Mouse (Mus musculus) midbrain, embryonic 10.5 days (tissue): ENCODE measurements around the gene 6430571L13Rik. TPM values are rescaled to one million over a fixed set of nuclear protein-coding genes. Genes with fewer than 3 reads are reported as not detected.
A peak's percentile ranks its signal among the peaks of the same experiment; 100 is the strongest.

Experiments
- DNase-seq: peaks from one replicate; pipeline ENCODE4 v3.0.0-alpha.2; 2017; ENCODE audit warnings: low spot score
- H3K27ac ChIP-seq: fragments of 300-500 bp; sonication (generic); replicated peaks from 2 replicates; pipeline ENCODE4 v1.5.1; 2016; ENCODE audit warnings: mild to moderate bottlenecking
- H3K27me3 ChIP-seq: fragments of 300-500 bp; sonication (generic); 2 replicates; pipeline ENCODE4 v1.6.1; 2016; ENCODE audit warnings: low read depth, mild to moderate bottlenecking; ENCODE audit not compliant: poor library complexity, severe bottlenecking
- H3K36me3 ChIP-seq: fragments of 300-500 bp; sonication (generic); 2 replicates; pipeline ENCODE4 v1.6.1; 2016; ENCODE audit warnings: mild to moderate bottlenecking, moderate library complexity
- H3K4me1 ChIP-seq: fragments of 300-500 bp; sonication (generic); 2 replicates; pipeline ENCODE4 v1.6.1; 2016
- H3K4me3 ChIP-seq: fragments of 300-500 bp; sonication (generic); 2 replicates; pipeline ENCODE4 v1.5.1; 2016; ENCODE audit warnings: mild to moderate bottlenecking, moderate library complexity
- H3K9me3 ChIP-seq: fragments of 300-500 bp; sonication (generic); replicated peaks from 2 replicates; pipeline ENCODE4 v1.6.1; 2016; ENCODE audit warnings: mild to moderate bottlenecking
- WGBS: fragments of 180-500 bp; shearing (Covaris S2); methylation state at CpG from one replicate; pipeline ENCODE4 v1.1.7; 2016; 5-methylcytosine and 5-hydroxymethylcytosine counted together
- polyA plus RNA-seq: library from polyadenylated mRNA; unstranded; fragments of >200 nt; fragmentation: Nextera tagmentation; extraction: Ambion mirVana; gene quantifications from 2 replicates; pipeline ENCODE4 v1.2.1, GENCODE M21; 2016

6430571L13Rik gene
- polyA plus RNA-seq, 1 experiment from 2014 or later: 1.8 TPM

DNA sequence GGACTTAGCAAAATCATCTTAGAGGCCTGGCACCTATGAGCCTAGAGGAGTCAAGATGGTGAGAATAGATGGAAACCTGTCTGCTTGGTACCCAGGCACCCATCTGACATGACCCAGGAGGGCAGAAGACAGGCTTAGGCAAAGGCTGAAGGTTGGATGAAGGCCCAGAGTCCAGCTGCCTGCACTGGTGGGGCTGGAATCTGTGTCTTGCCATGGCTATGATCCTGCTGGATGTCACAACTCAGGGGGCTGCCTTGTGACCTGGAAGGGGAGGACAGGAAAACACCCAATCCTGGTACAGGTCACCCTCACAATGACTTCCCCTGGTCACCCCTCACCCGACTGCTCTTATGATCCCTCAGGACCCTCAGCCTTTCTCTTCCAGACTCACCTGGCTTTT is 14.4 kb downstream of the 6430571L13Rik start:
- H3K36me3 ChIP-seq: no peaks in the 10 kb centered on the region
- WGBS: 72% methylated on average over 1 of the region's 1 CpGs
- H3K4me1 ChIP-seq: peaks cover 17% of the 10 kb centered on the region
- peaks cover 29% of the 10 kb centered on the region for H3K27me3 ChIP-seq
- H3K9me3 ChIP-seq: no peaks in the 10 kb centered on the region
- H3K27ac ChIP-seq: no peak overlapping the region
- DNase-seq: no peak
- no peak overlapping the region for H3K4me3 ChIP-seq

GRCm38 (mm10) chr9:107355870-107356765 is 15.7 kb downstream of the 6430571L13Rik start:
- Histone ChIP-seq H3K9me3 (no peaks in the 10 kb centered on the region), H3K27ac (no peak overlapping the region), H3K4me1 (peaks cover 14% of the 10 kb centered on the region), H3K4me3 (no peak overlapping the region), H3K27me3 (peaks cover 29% of the 10 kb centered on the region), H3K36me3 (no peaks in the 10 kb centered on the region)
- 51% methylated on average over 7 of the region's 7 CpGs for WGBS
- peak; percentile 68 for DNase-seq

DNA sequence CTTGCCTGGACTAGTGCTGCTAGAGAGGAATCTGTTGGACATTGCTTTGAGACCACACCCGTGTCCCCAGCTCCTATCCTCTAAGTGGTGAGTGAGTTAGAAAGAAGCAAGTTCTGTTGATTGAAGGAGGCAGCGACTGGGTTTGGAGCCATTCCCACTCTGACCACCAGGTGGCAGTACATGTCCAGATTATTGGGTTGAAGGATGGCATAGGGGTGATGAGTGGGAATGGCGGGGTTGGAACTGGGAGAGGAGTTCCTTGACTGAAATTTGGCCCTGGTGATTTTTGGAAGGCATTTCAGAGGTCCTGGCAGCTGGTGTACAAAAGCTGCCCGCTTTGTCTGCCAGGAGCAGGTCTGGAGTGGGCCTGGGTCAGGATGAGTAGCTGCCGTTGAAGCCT is 17.2 kb downstream of the 6430571L13Rik start:
- WGBS: 21% methylated on average over 5 of the region's 5 CpGs
- Histone ChIP-seq H3K27ac (no peak overlapping the region), H3K27me3 (peaks cover 29% of the 10 kb centered on the region), H3K4me3 (no peak overlapping the region), H3K36me3 (no peaks in the 10 kb centered on the region), H3K9me3 (no peaks in the 10 kb centered on the region), H3K4me1 (peaks cover 11% of the 10 kb centered on the region)
- peak; percentile 85 for DNase-seq

DNA sequence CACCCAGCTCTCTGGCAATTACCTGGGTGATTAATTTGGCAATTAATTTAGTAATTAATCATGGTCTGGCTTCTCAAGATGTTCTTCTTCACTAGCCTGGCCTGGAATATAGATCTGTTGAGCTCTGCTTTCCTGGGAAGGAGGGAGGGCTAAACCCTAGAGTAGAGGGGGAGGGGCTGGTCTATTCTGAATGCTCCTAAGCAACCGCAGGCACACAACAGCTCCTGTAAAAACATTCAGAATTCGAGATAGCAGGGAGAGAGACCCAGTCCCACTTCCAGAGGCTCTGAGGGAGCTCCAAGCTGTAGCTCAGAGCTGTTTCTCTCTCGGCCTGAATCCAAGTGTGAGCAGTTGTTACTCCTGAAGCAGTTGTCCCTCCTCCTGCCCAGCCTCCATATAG is 20.6 kb downstream of the 6430571L13Rik start:
- H3K27ac ChIP-seq: peak overlapping the region; percentile 28; the same call in 1 of the 2 replicates

GRCm38 (mm10) chr9:107366644-107367043 is 26.2 kb downstream of the 6430571L13Rik start:
- Histone ChIP-seq H3K27ac (no peak overlapping the region), H3K4me1 (peaks cover 19% of the 10 kb centered on the region), H3K9me3 (no peaks in the 10 kb centered on the region), H3K27me3 (peaks cover 35% of the 10 kb centered on the region), H3K4me3 (no peak overlapping the region), H3K36me3 (no peaks in the 10 kb centered on the region)
- 11% methylated on average over 3 of the region's 3 CpGs for WGBS
- DNase-seq: peak; percentile 64

More for the DNA sequence above, 20.6 kb downstream of the 6430571L13Rik start:
- DNase-seq: no peak
- Histone ChIP-seq H3K4me1 (peaks cover 11% of the 10 kb centered on the region), H3K27me3 (peaks cover 16% of the 10 kb centered on the region), H3K36me3 (no peaks in the 10 kb centered on the region), H3K4me3 (no peak overlapping the region), H3K9me3 (no peaks in the 10 kb centered on the region)
- WGBS: 20% methylated on average over 3 of the region's 3 CpGs

DNA sequence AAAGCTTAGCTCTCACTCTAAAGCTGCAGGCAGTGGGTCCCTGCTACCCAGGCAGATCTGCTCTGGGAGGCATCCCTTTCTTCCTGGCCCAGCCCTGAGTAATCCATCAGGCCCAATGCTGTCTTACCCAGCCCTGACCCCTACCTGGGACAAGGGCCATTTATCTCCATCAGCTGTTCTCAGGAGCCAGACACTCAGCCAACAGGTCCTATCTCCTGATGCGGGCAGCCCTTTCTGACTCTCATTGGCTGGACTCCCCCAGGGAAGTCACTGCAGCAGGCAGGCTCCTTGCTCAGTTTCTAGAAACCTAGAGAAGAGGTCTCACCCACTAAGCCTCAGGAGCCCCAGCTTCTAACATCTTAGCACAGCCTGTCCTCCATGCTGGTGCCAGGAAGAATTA is 27.9 kb downstream of the 6430571L13Rik start:
- peaks cover 47% of the 10 kb centered on the region for H3K27me3 ChIP-seq
- H3K9me3 ChIP-seq: no peaks in the 10 kb centered on the region
- H3K36me3 ChIP-seq: no peaks in the 10 kb centered on the region
- WGBS: 90% methylated on average over 1 of the region's 1 CpGs
- no peak overlapping the region for H3K27ac ChIP-seq
- peaks cover 19% of the 10 kb centered on the region for H3K4me1 ChIP-seq
- DNase-seq: no peak
- no peak overlapping the region for H3K4me3 ChIP-seq

GRCm38 (mm10) chr9:107369270-107370105 is 29.1 kb downstream of the 6430571L13Rik start:
- no peaks in the 10 kb centered on the region for H3K36me3 ChIP-seq
- H3K4me1 ChIP-seq: peaks cover 20% of the 10 kb centered on the region
- H3K9me3 ChIP-seq: no peaks in the 10 kb centered on the region
- peaks cover 58% of the 10 kb centered on the region for H3K27me3 ChIP-seq
- H3K27ac ChIP-seq: peak overlapping the region; percentile 6
- no peak for DNase-seq
- H3K4me3 ChIP-seq: no peak overlapping the region
- WGBS: 37% methylated on average over 10 of the region's 10 CpGs

GRCm38 (mm10) chr9:107370106-107370463 is 29.7 kb downstream of the 6430571L13Rik start:
- Histone ChIP-seq H3K36me3 (no peaks in the 10 kb centered on the region), H3K4me1 (peaks cover 26% of the 10 kb centered on the region), H3K9me3 (no peaks in the 10 kb centered on the region), H3K27me3 (peaks cover 64% of the 10 kb centered on the region), H3K4me3 (no peak overlapping the region), H3K27ac (peak overlapping the region; percentile 6)
- no peak for DNase-seq
- 18% methylated on average over 4 of the region's 4 CpGs for WGBS

DNA sequence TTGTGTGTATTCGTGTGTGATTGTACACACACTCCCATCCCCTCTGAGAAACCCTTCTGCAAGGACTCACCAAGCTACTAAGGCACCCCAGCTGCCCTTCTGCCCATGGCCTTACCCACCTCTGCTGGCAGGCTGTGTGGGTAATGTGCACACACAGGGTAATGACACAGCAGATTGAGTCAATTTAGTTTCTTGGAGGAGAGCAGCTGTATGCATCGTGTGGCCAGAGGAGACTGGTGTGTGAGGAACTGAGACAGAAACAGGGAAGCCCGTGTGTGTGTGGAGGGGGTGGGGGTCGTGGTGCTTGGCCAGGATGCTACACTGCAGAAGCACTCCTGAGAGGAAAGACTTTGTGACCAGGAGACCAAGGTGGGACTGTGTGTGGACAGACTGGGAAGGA is 32.0 kb downstream of the 6430571L13Rik start:
- peaks cover 84% of the 10 kb centered on the region for H3K27me3 ChIP-seq
- 77% methylated on average over 4 of the region's 4 CpGs for WGBS
- DNase-seq: no peak

DNA sequence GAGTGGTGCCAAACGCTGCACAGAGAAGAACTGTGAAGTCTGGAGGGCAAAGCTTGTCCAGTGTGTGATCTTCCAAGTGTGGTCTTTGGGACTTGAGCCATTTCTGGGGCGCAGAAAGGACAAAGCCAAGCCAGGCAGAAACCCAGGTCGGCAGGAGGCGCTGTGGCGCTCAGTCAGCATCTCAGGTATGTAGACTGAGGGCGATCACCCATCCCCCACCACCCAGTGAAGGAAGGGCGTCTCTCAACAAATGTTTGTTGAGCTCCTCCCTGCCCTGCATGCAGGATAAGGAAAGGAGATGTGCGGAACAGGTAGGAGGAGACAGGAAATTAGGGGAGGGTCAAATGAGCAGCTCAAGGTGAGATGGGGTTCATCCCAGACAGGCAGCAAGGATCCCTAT is 34.2 kb downstream of the 6430571L13Rik start:
- Histone ChIP-seq H3K36me3 (no peaks in the 10 kb centered on the region), H3K9me3 (no peaks in the 10 kb centered on the region), H3K27ac (no peak overlapping the region), H3K4me1 (peaks cover 43% of the 10 kb centered on the region), H3K4me3 (no peak overlapping the region), H3K27me3 (peaks cover 91% of the 10 kb centered on the region)
- DNase-seq: no peak
- WGBS: 8% methylated on average over 8 of the region's 8 CpGs

More for the DNA sequence above, 32.0 kb downstream of the 6430571L13Rik start:
- Histone ChIP-seq H3K36me3 (no peaks in the 10 kb centered on the region), H3K27ac (no peak overlapping the region), H3K4me3 (no peak overlapping the region), H3K4me1 (peaks cover 33% of the 10 kb centered on the region), H3K9me3 (no peaks in the 10 kb centered on the region)

DNA sequence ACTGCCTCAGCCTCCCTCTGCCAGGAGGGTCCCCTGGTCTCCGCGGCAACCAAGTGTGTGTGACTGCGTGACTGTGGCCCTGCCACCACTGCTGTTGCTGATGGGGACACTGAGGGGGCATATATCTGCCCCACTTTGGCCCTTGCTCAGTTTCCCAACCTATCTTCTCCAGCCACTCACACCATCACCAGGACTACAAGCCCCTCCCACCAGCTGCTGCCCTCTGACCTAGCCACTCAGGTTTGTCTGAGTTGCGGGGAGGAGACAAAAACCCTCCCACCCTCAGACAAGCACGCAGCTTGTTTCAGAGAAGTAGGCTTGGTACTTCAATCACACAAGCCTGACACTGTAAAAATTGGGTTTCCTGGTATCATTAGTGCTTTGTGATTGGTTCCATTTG is 35.0 kb downstream of the 6430571L13Rik start:
- no peak overlapping the region for H3K4me3 ChIP-seq
- peak; percentile 35 for DNase-seq
- no peaks in the 10 kb centered on the region for H3K9me3 ChIP-seq
- peaks cover 92% of the 10 kb centered on the region for H3K27me3 ChIP-seq
- no peaks in the 10 kb centered on the region for H3K36me3 ChIP-seq
- WGBS: 21% methylated on average over 5 of the region's 5 CpGs
- H3K4me1 ChIP-seq: peaks cover 34% of the 10 kb centered on the region
- no peak overlapping the region for H3K27ac ChIP-seq

GRCm38 (mm10) chr9:107377961-107378512 is 37.6 kb downstream of the 6430571L13Rik start:
- under 1% methylated on average over 35 of the region's 35 CpGs for WGBS
- Histone ChIP-seq H3K4me1 (peaks cover 28% of the 10 kb centered on the region), H3K4me3 (peak overlapping the region; percentile 62), H3K27me3 (peaks cover 99% of the 10 kb centered on the region), H3K9me3 (no peaks in the 10 kb centered on the region), H3K36me3 (no peaks in the 10 kb centered on the region), H3K27ac (peak overlapping the region; percentile 76)
- DNase-seq: peak; percentile 60
